Mouse (Mus musculus) brain, embryonic 14.5 days (tissue): ENCODE measurements around the gene Gm10382.

Experiments
- CTCF ChIP-seq: fragments of 200-500 bp; IDR thresholded peaks from 2 replicates; pipeline ENCODE4 v1.5.1; 2012; ENCODE audit warnings: inconsistent platforms, mild to moderate bottlenecking, moderate library complexity, borderline replicate concordance; ENCODE audit not compliant: insufficient read depth, insufficient read length; ENCODE audit errors: extremely low read depth
- POLR2A ChIP-seq: fragments of 200-500 bp; IDR thresholded peaks from 2 replicates; pipeline ENCODE4 v1.6.1; 2012; ENCODE audit warnings: mild to moderate bottlenecking, inconsistent platforms, borderline replicate concordance; ENCODE audit not compliant: poor library complexity, insufficient read depth, insufficient read length, severe bottlenecking; ENCODE audit errors: extremely low read depth

DNA sequence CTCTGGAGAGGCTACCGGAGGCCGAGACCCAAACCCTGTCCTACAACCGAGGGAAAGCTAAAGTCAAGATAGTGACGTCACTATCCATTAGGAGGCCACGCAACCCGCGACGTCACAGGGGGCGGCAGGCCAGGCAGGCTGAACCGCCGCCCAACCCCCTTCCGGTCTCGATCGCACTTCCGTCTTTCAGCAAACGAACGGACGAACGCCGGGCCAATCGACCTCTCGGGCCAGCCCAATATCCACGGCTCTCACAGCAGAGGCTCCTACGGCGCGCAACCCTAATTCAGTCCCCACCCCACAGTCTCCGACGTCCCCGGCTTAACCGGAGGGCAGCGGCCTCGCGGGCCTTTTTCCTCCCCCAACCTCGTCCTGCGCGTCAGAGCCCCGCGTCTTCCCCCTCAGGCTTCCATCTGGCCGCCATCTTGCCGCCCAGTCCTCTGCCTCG is at the start of gene Gm10382:
- no peak for TF ChIP-seq CTCF
- TF ChIP-seq POLR2A, result no peak
